Mouse (Mus musculus) inflammation-experienced regulatory T-cells, adult 16 weeks (primary cell): ENCODE measurements around the gene F8a. TPM values are rescaled to one million over a fixed set of nuclear protein-coding genes. Genes with fewer than 3 reads are reported as not detected.

ENCODE experiments used
- polyA plus RNA-seq: library from polyadenylated mRNA; unstranded; fragments of 100-300 nt; shearing (Covaris generic); gene quantifications from one replicate; pipeline ENCODE4 v1.2.1, GENCODE M21; 2017

Gene F8a
- 3.4 TPM for polyA plus RNA-seq

GRCm38 (mm10) chrX:73227914-73228605, at the start of gene F8a:
Gene F8a, plus strand, starts transcription at chrX:73228291.

DNA sequence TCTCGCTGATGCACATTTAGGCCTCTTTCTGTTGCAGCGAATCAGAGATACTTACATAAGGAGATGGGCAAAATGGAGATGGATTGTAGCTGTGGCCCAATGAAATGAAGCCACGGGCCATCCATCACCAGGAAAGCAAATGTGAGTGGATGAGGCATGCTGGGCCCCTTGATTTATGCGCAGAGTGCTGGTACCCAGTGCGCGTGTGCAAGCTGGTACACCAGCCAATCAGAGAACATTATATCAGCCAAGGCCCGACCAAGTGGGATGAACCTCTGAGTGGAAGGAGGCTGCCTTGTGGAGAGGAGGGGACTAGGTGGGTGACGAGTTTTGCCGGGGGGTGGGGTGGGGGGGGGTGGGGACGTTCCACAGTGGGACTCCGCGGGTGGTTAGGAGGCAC, 36.2 kb upstream of the F8a start, which contains the start of gene Xlr3b:
Gene Xlr3b, plus strand, starts transcription at position 274 of the 400 bp plus-strand sequence.

GRCm38 (mm10) chrX:73213819-73214564, 14.1 kb upstream of the F8a start, which contains the start of gene Xlr4b:
Gene Xlr4b, plus strand, starts transcription at chrX:73214333.

GRCm38 (mm10) chrX:73242821-73243325, 14.8 kb downstream of the F8a start, which contains the start of gene Xlr4c:
Gene Xlr4c, minus strand, starts transcription at chrX:73243130.

GRCm38 (mm10) chrX:73265270-73265669, 37.2 kb downstream of the F8a start, which contains the start of gene Xlr3c:
Gene Xlr3c, minus strand, starts transcription at chrX:73265390.

Other genes starting within 250 kb of the F8a start
- gene Zfp185, start 241.0 kb upstream of the F8a start, polyA plus RNA-seq, result not detected
- gene Pnma5, start 191.2 kb upstream of the F8a start, polyA plus RNA-seq, result not detected
- gene Pnma3, start 163.5 kb upstream of the F8a start, polyA plus RNA-seq, result not detected
- gene Xlr4a, start 145.8 kb upstream of the F8a start, polyA plus RNA-seq, result 102 TPM
- gene Xlr3a, start 131.2 kb upstream of the F8a start, polyA plus RNA-seq, result 2.3 TPM
- 0.40 TPM for gene Gm14685, start 111.2 kb upstream of the F8a start, polyA plus RNA-seq
- gene Xlr5b, start 79.5 kb upstream of the F8a start, polyA plus RNA-seq, result not detected
- not detected for gene DXBay18, start 78.8 kb upstream of the F8a start, polyA plus RNA-seq
- gene Spin2d, start 51.3 kb upstream of the F8a start, polyA plus RNA-seq, result not detected
- 19.8 TPM for gene Xlr3b, start 36.1 kb upstream of the F8a start, polyA plus RNA-seq
- gene Xlr4b, start 14.0 kb upstream of the F8a start, polyA plus RNA-seq, result 155 TPM
- gene Xlr4c, start 14.8 kb downstream of the F8a start, polyA plus RNA-seq, result 74.5 TPM
- gene Xlr3c, start 37.1 kb downstream of the F8a start, polyA plus RNA-seq, result not detected
- gene Xlr5a, start 64.7 kb downstream of the F8a start, polyA plus RNA-seq, result 0.27 TPM
- not detected for gene Xlr5c, start 64.7 kb downstream of the F8a start, polyA plus RNA-seq
- gene Gm45015, start 108.5 kb downstream of the F8a start, polyA plus RNA-seq, result not detected
- gene Zfp275, start 114.3 kb downstream of the F8a start, polyA plus RNA-seq, result 25.4 TPM
- not detected for gene Gm18336, start 170.4 kb downstream of the F8a start, polyA plus RNA-seq
- gene Zfp92, start 182.8 kb downstream of the F8a start, polyA plus RNA-seq, result 0.37 TPM
- not detected for gene Trex2, start 207.1 kb downstream of the F8a start, polyA plus RNA-seq
- gene Haus7, start 230.8 kb downstream of the F8a start, polyA plus RNA-seq, result 27.3 TPM